Mouse (Mus musculus) forebrain, embryonic 11.5 days (tissue): ENCODE results near the gene S100a6. TPM values are rescaled to one million over a fixed set of nuclear protein-coding genes. Genes with fewer than 3 reads are reported as not detected.

Experiments
- ATAC-seq: fragments of 200-750 bp; cut with Nextera tagmentation; replicated peaks from 2 replicates; pipeline ENCODE4 v1.8.0; 2017; ENCODE audit warnings: moderate TSS enrichment; ENCODE audit not compliant: low FRiP score
- DNase-seq: peaks from one replicate; pipeline ENCODE4 v3.0.0-alpha.2; 2017; ENCODE audit warnings: low spot score
- H3K27ac ChIP-seq: fragments of 300-500 bp; sonication (generic); 2 replicates; pipeline ENCODE4 v1.5.1; 2014; ENCODE audit warnings: low read depth, low read length
- H3K27me3 ChIP-seq: fragments of 300-500 bp; sonication (generic); 2 replicates; pipeline ENCODE4 v1.6.1; 2014; ENCODE audit warnings: mild to moderate bottlenecking, low read length, mixed read lengths; ENCODE audit not compliant: control insufficient read depth, insufficient read depth
- H3K36me3 ChIP-seq: fragments of 300-500 bp; sonication (generic); 2 replicates; pipeline ENCODE4 v1.6.1; 2014; ENCODE audit warnings: mild to moderate bottlenecking, low read length, moderate library complexity, mixed read lengths; ENCODE audit not compliant: control insufficient read depth, insufficient read depth
- H3K4me1 ChIP-seq: fragments of 300-500 bp; sonication (generic); replicated peaks from 2 replicates; pipeline ENCODE4 v1.6.1; 2014; ENCODE audit warnings: low read length, mixed read lengths; ENCODE audit not compliant: control insufficient read depth, insufficient read depth
- H3K4me2 ChIP-seq: fragments of 300-500 bp; sonication (generic); 2 replicates; pipeline ENCODE4 v1.6.1; 2014; ENCODE audit warnings: low read depth, mild to moderate bottlenecking, low read length, moderate library complexity, mixed read lengths; ENCODE audit not compliant: severe bottlenecking
- H3K4me3 ChIP-seq: fragments of 300-500 bp; sonication (generic); 2 replicates; pipeline ENCODE4 v1.5.1; 2014; ENCODE audit warnings: low read depth, low read length
- H3K9ac ChIP-seq: fragments of 300-500 bp; sonication (generic); 2 replicates; pipeline ENCODE4 v1.6.1; 2014; ENCODE audit warnings: low read length
- H3K9me3 ChIP-seq: fragments of 300-500 bp; sonication (generic); 2 replicates; pipeline ENCODE4 v1.6.1; 2016; ENCODE audit warnings: low read length, mixed read lengths; ENCODE audit not compliant: control insufficient read depth
- WGBS: fragments of 180-500 bp; shearing (Covaris S2); extraction: QIAGEN DNeasy Blood & Tissue Kit; methylation state at CpG from one replicate; pipeline ENCODE4 v1.1.7; 2014; 5-methylcytosine and 5-hydroxymethylcytosine counted together
- polyA plus RNA-seq: library from polyadenylated mRNA; unstranded; fragments of >200 nt; fragmentation: Nextera tagmentation; extraction: Ambion mirVana; gene quantifications from 2 replicates; pipeline ENCODE4 v1.2.1, GENCODE M21; 2014

S100a6 gene
- polyA plus RNA-seq, 1 experiment from 2014 or later = 27.0 TPM

DNA sequence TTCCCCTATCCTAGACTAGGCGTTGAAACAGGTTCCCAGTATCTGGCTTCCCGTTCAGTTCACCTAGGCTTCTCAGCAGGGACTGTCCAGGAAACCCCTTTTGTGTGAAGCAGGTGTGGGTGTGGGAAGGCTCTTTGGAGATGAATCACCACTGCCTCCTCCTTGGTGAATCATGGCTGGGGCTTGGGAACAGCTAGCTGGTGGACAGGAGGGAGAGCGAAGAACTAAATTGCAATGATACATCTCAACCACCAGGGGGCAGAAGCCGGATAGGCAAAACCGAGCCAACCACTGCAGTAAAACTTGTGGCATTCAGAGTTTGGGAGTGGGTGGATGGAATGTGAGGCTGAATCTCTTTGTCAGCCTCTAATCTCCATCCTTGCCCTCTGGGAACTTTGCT, 27.1 kb upstream of the S100a6 start:
- 34% methylated on average over 5 of the region's 5 CpGs for WGBS
- Histone ChIP-seq H3K4me2 (no peak overlapping the region), H3K9me3 (no peaks in the 10 kb centered on the region), H3K27ac (no peak overlapping the region), H3K4me1 (no peaks in the 10 kb centered on the region), H3K27me3 (no peaks in the 10 kb centered on the region), H3K4me3 (no peak overlapping the region), H3K36me3 (no peaks in the 10 kb centered on the region), H3K9ac (no peak overlapping the region)
- peak; percentile 64 for ATAC-seq
- peak; percentile 70 for DNase-seq

- no peaks in the 10 kb centered on the region for H3K36me3 ChIP-seq
- no peaks in the 10 kb centered on the region for H3K27me3 ChIP-seq
- H3K4me2 ChIP-seq = no peak overlapping the region
- 82% methylated on average over 15 of the region's 15 CpGs for WGBS
- H3K4me1 ChIP-seq = no peaks in the 10 kb centered on the region
- peak; percentile 45 for DNase-seq
- H3K4me3 ChIP-seq = no peak overlapping the region
- H3K27ac ChIP-seq = no peak overlapping the region
- H3K9ac ChIP-seq = no peak overlapping the region
- no peaks in the 10 kb centered on the region for H3K9me3 ChIP-seq
- no peak for ATAC-seq
Observed at GRCm38 (mm10) chr3:90586016-90586643, 26.6 kb upstream of the S100a6 start.

DNA sequence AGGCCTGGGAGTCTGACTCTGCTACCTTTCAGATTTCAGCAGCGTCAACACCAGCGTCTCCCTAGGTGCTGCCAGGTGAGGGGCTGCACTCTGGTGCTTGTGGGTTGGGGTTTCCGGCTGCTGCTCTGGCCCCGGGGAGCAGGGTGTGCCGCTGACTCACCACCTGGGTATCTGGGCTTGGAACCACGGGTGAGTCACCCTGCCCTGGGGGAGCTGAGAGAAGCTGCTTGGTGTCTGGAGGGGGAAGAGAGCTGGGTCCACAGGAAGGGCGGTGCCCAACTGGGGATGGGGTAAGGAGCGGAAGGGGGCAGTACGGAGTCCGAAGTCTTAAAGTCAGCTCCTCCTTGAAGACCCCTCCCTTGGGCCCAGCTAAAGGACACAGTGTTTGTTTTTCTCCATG, 25.8 kb upstream of the S100a6 start:
- Histone ChIP-seq H3K4me2 (no peak overlapping the region), H3K4me1 (no peaks in the 10 kb centered on the region), H3K9me3 (no peaks in the 10 kb centered on the region), H3K27ac (no peak overlapping the region), H3K27me3 (no peaks in the 10 kb centered on the region), H3K4me3 (no peak overlapping the region), H3K36me3 (no peaks in the 10 kb centered on the region), H3K9ac (no peak overlapping the region)
- DNase-seq = peak; percentile 51
- 69% methylated on average over 10 of the region's 10 CpGs for WGBS
- no peak for ATAC-seq

- Histone ChIP-seq H3K36me3 (no peaks in the 10 kb centered on the region), H3K4me1 (no peaks in the 10 kb centered on the region), H3K4me2 (no peak overlapping the region), H3K27me3 (no peaks in the 10 kb centered on the region), H3K9me3 (no peaks in the 10 kb centered on the region), H3K27ac (no peak overlapping the region), H3K4me3 (no peak overlapping the region), H3K9ac (no peak overlapping the region)
- peak; percentile 44 for DNase-seq
- WGBS = 92% methylated on average over 14 of the region's 14 CpGs
- no peak for ATAC-seq
Observed at GRCm38 (mm10) chr3:90587361-90588101, 25.2 kb upstream of the S100a6 start.

GRCm38 (mm10) chr3:90589390-90589789, 23.3 kb upstream of the S100a6 start:
- Histone ChIP-seq H3K4me2 (no peak overlapping the region), H3K9me3 (no peaks in the 10 kb centered on the region), H3K9ac (no peak overlapping the region), H3K4me1 (no peaks in the 10 kb centered on the region), H3K27me3 (no peaks in the 10 kb centered on the region), H3K36me3 (no peaks in the 10 kb centered on the region), H3K27ac (no peak overlapping the region), H3K4me3 (no peak overlapping the region)
- no peak for DNase-seq
- 86% methylated on average over 6 of the region's 6 CpGs for WGBS
- no peak for ATAC-seq

DNA sequence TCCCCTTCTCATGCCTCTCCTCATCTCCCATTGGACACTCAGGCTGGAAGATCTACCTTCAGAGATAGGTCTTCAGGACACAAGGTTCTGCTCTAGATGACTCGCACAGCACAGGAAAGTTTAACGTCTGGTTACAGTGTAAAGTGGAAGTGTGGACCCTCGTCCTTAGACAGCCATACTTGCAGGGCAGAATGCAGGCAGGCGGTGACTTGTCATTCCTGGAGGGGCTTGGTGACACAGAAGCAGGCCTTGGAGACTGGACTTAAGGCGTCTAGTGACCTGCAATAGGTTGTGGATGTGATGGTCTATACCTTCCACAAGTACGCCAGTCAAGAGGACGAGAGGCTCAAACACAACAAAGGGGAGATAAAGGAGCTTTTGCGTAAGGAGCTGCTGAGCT, 22.7 kb upstream of the S100a6 start, which contains the start of gene S100a2:
Gene S100a2, plus strand, starts transcription at position 301 of the 400 bp plus-strand sequence.
- no peak within 1 kb of the TSS for H3K4me3 ChIP-seq
- 79% methylated on average over 8 of the region's 8 CpGs for WGBS
- no peaks in the 10 kb centered on the region for H3K9me3 ChIP-seq
- H3K27ac ChIP-seq = no peak within 1 kb of the TSS
- no peak for ATAC-seq
- H3K4me1 ChIP-seq = no peaks in the 10 kb centered on the region
- DNase-seq = no peak
- no peak within 1 kb of the TSS for H3K9ac ChIP-seq
- no peaks in the 10 kb centered on the region for H3K36me3 ChIP-seq
- H3K4me2 ChIP-seq = no peak within 1 kb of the TSS
- H3K27me3 ChIP-seq = no peaks in the 10 kb centered on the region

- H3K9ac ChIP-seq = no peak overlapping the region
- WGBS = 79% methylated on average over 1 of the region's 1 CpGs
- no peak overlapping the region for H3K4me3 ChIP-seq
- H3K4me1 ChIP-seq = no peaks in the 10 kb centered on the region
- H3K4me2 ChIP-seq = no peak overlapping the region
- H3K27me3 ChIP-seq = no peaks in the 10 kb centered on the region
- H3K9me3 ChIP-seq = no peaks in the 10 kb centered on the region
- no peak for DNase-seq
- H3K36me3 ChIP-seq = no peaks in the 10 kb centered on the region
- H3K27ac ChIP-seq = no peak overlapping the region
- no peak for ATAC-seq
Observed at GRCm38 (mm10) chr3:90594466-90594865, 18.2 kb upstream of the S100a6 start.

DNA sequence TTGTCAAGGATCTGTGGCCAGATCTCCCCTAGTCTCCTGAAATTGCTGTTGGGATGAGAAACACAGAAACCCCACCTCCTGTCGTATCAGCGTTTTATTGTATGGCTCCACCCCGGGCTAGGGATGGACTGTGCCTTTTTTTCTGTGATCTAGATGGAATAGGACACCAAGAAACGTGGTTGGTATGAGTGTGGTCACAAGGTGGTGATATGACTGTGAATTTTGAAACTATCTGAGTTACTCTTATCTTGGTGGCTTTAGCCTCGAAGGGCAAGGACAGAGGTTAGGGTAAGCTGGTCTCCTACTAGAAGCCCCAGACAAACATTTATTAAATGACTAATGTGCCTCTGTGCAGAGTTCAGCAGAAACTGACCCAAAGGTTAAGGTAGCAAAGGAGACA, 17.1 kb upstream of the S100a6 start:
- Histone ChIP-seq H3K9me3 (no peaks in the 10 kb centered on the region), H3K27me3 (no peaks in the 10 kb centered on the region), H3K27ac (no peak overlapping the region), H3K4me1 (no peaks in the 10 kb centered on the region), H3K4me3 (no peak overlapping the region), H3K9ac (no peak overlapping the region), H3K4me2 (no peak overlapping the region), H3K36me3 (no peaks in the 10 kb centered on the region)
- ATAC-seq (no peak), DNase-seq (no peak)
- WGBS = 79% methylated on average over 5 of the region's 5 CpGs

DNA sequence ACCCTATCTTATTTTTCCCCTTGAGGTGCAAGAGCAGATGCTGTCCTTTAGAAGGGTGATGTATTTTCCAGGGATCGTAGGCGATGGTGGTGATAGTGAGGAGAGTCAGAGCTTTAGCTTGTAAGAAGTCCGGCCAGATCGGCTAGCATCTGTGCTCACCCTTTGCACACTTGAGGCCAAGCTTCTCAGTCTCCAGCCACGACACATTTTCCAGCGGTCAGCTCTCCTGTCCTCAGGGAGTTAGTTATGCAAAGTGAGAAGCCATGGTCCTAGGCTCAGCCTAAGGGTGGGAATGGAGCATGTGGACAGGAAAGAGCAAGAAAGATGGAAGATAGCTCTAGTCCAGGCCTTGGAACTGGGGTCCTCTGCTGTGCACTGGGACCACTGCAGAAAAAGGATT, 15.9 kb upstream of the S100a6 start:
- DNase-seq (no peak), ATAC-seq (no peak)
- Histone ChIP-seq H3K4me3 (no peak overlapping the region), H3K9ac (no peak overlapping the region), H3K4me1 (no peaks in the 10 kb centered on the region), H3K36me3 (no peaks in the 10 kb centered on the region), H3K9me3 (no peaks in the 10 kb centered on the region), H3K27ac (no peak overlapping the region), H3K27me3 (no peaks in the 10 kb centered on the region), H3K4me2 (no peak overlapping the region)
- WGBS = 87% methylated on average over 6 of the region's 6 CpGs
